16 mouse cellular contexts compared by ENCODE assay signal in the genomic region with DNA sequence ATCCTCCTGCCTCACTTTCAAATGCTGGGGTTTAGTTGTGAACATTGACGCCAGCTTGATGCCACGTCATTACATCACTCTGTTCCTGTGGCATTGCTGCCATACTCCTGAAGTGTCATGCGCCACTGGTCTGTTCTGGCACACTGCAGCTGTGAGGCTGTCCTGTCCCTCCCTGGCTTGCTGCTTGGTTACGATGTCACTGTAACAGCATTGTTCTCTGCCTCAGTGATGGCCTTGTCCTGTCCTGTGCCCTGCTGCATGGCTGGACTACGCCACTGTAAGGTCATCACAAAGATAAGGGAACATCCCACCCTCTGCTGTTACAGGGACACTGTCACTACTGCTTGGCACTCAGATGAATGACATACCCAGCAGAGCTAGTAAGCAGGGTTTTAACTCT.
"Had no signal": no experiment of that assay in that cellular context is flagged by ENCODE, and none has a peak within 500 bp of the region (broad histone marks: within the 10 kb centered on the region; RNA-seq: fewer than 3 reads in every experiment).

No protein-coding gene starts in this region.

- DNase-seq: kidney, adult 18-20 months; kidney, postnatal 10 days; kidney, postnatal 4 days; liver; liver, embryonic 13.5 days; liver, postnatal 0 days; lung, postnatal 14 days; right cerebral cortex, postnatal 14 days; thymus, adult 2 months; thymus, postnatal 36 days had no signal

- H3K4me3 ChIP-seq: intestine, embryonic 15.5 days; limb, embryonic 12.5 days; liver, embryonic 13.5 days; lung, embryonic 15.5 days; midbrain, embryonic 13.5 days; stomach, embryonic 15.5 days had no signal

- H3K27ac ChIP-seq: intestine, embryonic 15.5 days; limb, embryonic 12.5 days; liver, embryonic 13.5 days; lung, embryonic 15.5 days; macrophage; midbrain, embryonic 13.5 days; stomach, embryonic 15.5 days had no signal
